Mouse (Mus musculus) heart, embryonic 14.5 days (tissue): ENCODE measurements around the gene E330034G19Rik. TPM values are rescaled to one million over a fixed set of nuclear protein-coding genes. Genes with fewer than 3 reads are reported as not detected.
A peak's percentile ranks its signal among the peaks of the same experiment; 100 is the strongest.

Experiments
- ATAC-seq: fragments of 200-750 bp; cut with Nextera tagmentation; 2 replicates; pipeline ENCODE4 v1.8.0; 2017; ENCODE audit warnings: low read depth, moderate TSS enrichment; ENCODE audit not compliant: insufficient number of reproducible peaks, insufficient read depth, low FRiP score
- H3K27ac ChIP-seq, 2 experiments: fragments of 200-500 bp in 1 of 2; fragments of 300-500 bp in 1 of 2; sonication (generic) in 1 of 2; replicated peaks in 1 of 2; 2 replicates each; pipeline ENCODE4 v1.5.1; 2012 to 2014; ENCODE audit warnings: low read depth in 2 of 2, low read length in 2 of 2, control low read depth in 1 of 2, mild to moderate bottlenecking in 1 of 2, mixed read lengths in 1 of 2; ENCODE audit not compliant: control insufficient read depth in 1 of 2, insufficient read depth in 1 of 2
- H3K27me3 ChIP-seq: fragments of 300-500 bp; sonication (generic); 2 replicates; pipeline ENCODE4 v1.6.1; 2014; ENCODE audit warnings: mild to moderate bottlenecking, low read length, control low read depth; ENCODE audit not compliant: control insufficient read depth, insufficient read depth
- H3K36me3 ChIP-seq: fragments of 300-500 bp; sonication (generic); 2 replicates; pipeline ENCODE4 v1.6.1; 2014; ENCODE audit warnings: mild to moderate bottlenecking, control low read depth, low read length, mixed read lengths; ENCODE audit not compliant: control insufficient read depth, insufficient read depth
- H3K4me1 ChIP-seq, 2 experiments: fragments of 200-500 bp in 1 of 2; fragments of 300-500 bp in 1 of 2; sonication (generic) in 1 of 2; 2 replicates each; pipeline ENCODE4 v1.6.1; 2012 to 2014; ENCODE audit warnings: low read length in 2 of 2, control low read depth in 1 of 2, mixed read lengths in 1 of 2; ENCODE audit not compliant: control insufficient read depth in 2 of 2, insufficient read depth in 2 of 2
- H3K4me2 ChIP-seq: fragments of 300-500 bp; sonication (generic); 2 replicates; pipeline ENCODE4 v1.6.1; 2014; ENCODE audit warnings: mild to moderate bottlenecking, low read length
- H3K4me3 ChIP-seq, 2 experiments: fragments of 200-500 bp in 1 of 2; fragments of 300-500 bp in 1 of 2; sonication (generic) in 1 of 2; 2 replicates each; pipeline ENCODE4 v1.5.1; 2012 to 2014; ENCODE audit warnings: low read length in 2 of 2, mild to moderate bottlenecking in 2 of 2, control low read depth in 1 of 2, low read depth in 1 of 2, moderate library complexity in 1 of 2; ENCODE audit not compliant: control insufficient read depth in 1 of 2, insufficient read depth in 1 of 2
- H3K9ac ChIP-seq: fragments of 300-500 bp; sonication (generic); 2 replicates; pipeline ENCODE4 v1.6.1; 2014; ENCODE audit warnings: mild to moderate bottlenecking, low read length
- H3K9me3 ChIP-seq: fragments of 300-500 bp; sonication (generic); 2 replicates; pipeline ENCODE4 v1.6.1; 2016; ENCODE audit warnings: low read length, control low read depth; ENCODE audit not compliant: control insufficient read depth
- WGBS: fragments of 180-500 bp; shearing (Covaris S2); extraction: QIAGEN DNeasy Blood & Tissue Kit; methylation state at CpG from one replicate; pipeline ENCODE4 v1.1.7; 2014; 5-methylcytosine and 5-hydroxymethylcytosine counted together
- polyA plus RNA-seq: library from polyadenylated mRNA; unstranded; fragments of >200 nt; fragmentation: Nextera tagmentation; extraction: Ambion mirVana; gene quantifications from 2 replicates; pipeline ENCODE4 v1.2.1, GENCODE M21; 2014

E330034G19Rik gene
- not detected in 2 replicates for polyA plus RNA-seq

- Histone ChIP-seq H3K4me2 (no peak within 1 kb of the TSS), H3K27ac (no peak within 1 kb of the TSS), H3K36me3 (no peaks in the 10 kb centered on the region), H3K4me1 (peaks cover 0 to 3% of the 10 kb centered on the region in 2 experiments; a peak in 1 of 4 replicates), H3K27me3 (no peaks in the 10 kb centered on the region), H3K4me3 (no peak within 1 kb of the TSS), H3K9ac (no peak within 1 kb of the TSS), H3K9me3 (no peaks in the 10 kb centered on the region)
- ATAC-seq, result no peak
- WGBS, result 41% methylated on average over 3 of the region's 3 CpGs
Measured at GRCm38 (mm10) chr14:24292914-24293313, at the start of gene E330034G19Rik. Gene E330034G19Rik (plus strand): TSS chr14:24293214.

GRCm38 (mm10) chr14:24244330-24245176, 48.5 kb upstream of the E330034G19Rik start:
- Histone ChIP-seq H3K9me3 (no peaks in the 10 kb centered on the region), H3K27ac (peak overlapping the region; percentile 71 to 93; a peak in 3 of 4 replicates), H3K36me3 (peaks cover 13% of the 10 kb centered on the region; the same call in 1 of the 2 replicates), H3K4me2 (peak overlapping the region; percentile 98), H3K4me3 (peak overlapping the region; percentile 61 to 89), H3K9ac (peak overlapping the region; percentile 93), H3K27me3 (no peaks in the 10 kb centered on the region), H3K4me1 (peaks cover 5 to 7% of the 10 kb centered on the region in 2 experiments)
- WGBS, result under 1% methylated on average over 40 of the region's 40 CpGs
- ATAC-seq, result peak; percentile 37; the same call in 1 of the 2 replicates

- peak within 1 kb of the TSS; percentile 93 for H3K9ac ChIP-seq
- H3K36me3 ChIP-seq, result peaks cover 13% of the 10 kb centered on the region; the same call in 1 of the 2 replicates
- peak within 1 kb of the TSS; percentile 71 to 93 for H3K27ac ChIP-seq
- ATAC-seq, result peak; percentile 74
- peak within 1 kb of the TSS; percentile 98 for H3K4me2 ChIP-seq
- H3K4me1 ChIP-seq, result peaks cover 5 to 6% of the 10 kb centered on the region in 2 experiments; a peak in 3 of 4 replicates
- WGBS, result 2% methylated on average over 78 of the region's 98 CpGs
- no peaks in the 10 kb centered on the region for H3K27me3 ChIP-seq
- H3K9me3 ChIP-seq, result no peaks in the 10 kb centered on the region
- H3K4me3 ChIP-seq, result peak within 1 kb of the TSS; percentile 61 to 89
Measured at GRCm38 (mm10) chr14:24245177-24246081, 47.6 kb upstream of the E330034G19Rik start, which contains the start of gene Dlg5. Gene Dlg5 (minus strand): TSS chr14:24245920.

GRCm38 (mm10) chr14:24249926-24250325, 43.1 kb upstream of the E330034G19Rik start:
- ATAC-seq, result no peak
- Histone ChIP-seq H3K4me1 (peaks cover 19 to 23% of the 10 kb centered on the region in 2 experiments), H3K9me3 (no peaks in the 10 kb centered on the region), H3K4me3 (no peak overlapping the region), H3K9ac (no peak overlapping the region), H3K36me3 (no peaks in the 10 kb centered on the region), H3K4me2 (no peak overlapping the region), H3K27ac (no peak overlapping the region), H3K27me3 (no peaks in the 10 kb centered on the region)
- WGBS, result 50% methylated on average over 2 of the region's 2 CpGs

GRCm38 (mm10) chr14:24251326-24251725, 41.7 kb upstream of the E330034G19Rik start:
- Histone ChIP-seq H3K4me2 (no peak overlapping the region), H3K4me3 (no peak overlapping the region), H3K36me3 (no peaks in the 10 kb centered on the region), H3K9me3 (no peaks in the 10 kb centered on the region), H3K27me3 (no peaks in the 10 kb centered on the region), H3K9ac (no peak overlapping the region), H3K4me1 (peaks cover 16 to 18% of the 10 kb centered on the region in 2 experiments), H3K27ac (no peak overlapping the region)
- WGBS, result 61% methylated on average over 1 of the region's 1 CpGs
- ATAC-seq, result no peak

- peak overlapping the region; percentile 46 for H3K4me2 ChIP-seq
- H3K27ac ChIP-seq, result peak overlapping the region; percentile 79 to 83
- no peaks in the 10 kb centered on the region for H3K36me3 ChIP-seq
- no peak overlapping the region for H3K4me3 ChIP-seq
- peaks cover 16 to 18% of the 10 kb centered on the region in 2 experiments for H3K4me1 ChIP-seq
- H3K27me3 ChIP-seq, result no peaks in the 10 kb centered on the region
- H3K9me3 ChIP-seq, result no peaks in the 10 kb centered on the region
- peak overlapping the region; percentile 21; the same call in 1 of the 2 replicates for H3K9ac ChIP-seq
- peak; percentile 85 for ATAC-seq
- 3% methylated on average over 8 of the region's 8 CpGs for WGBS
Measured at GRCm38 (mm10) chr14:24253611-24254202, 39.3 kb upstream of the E330034G19Rik start.

- no peak for ATAC-seq
Measured at GRCm38 (mm10) chr14:24255956-24256355, 37.1 kb upstream of the E330034G19Rik start.

More at GRCm38 (mm10) chr14:24255956-24256355, 37.1 kb upstream of the E330034G19Rik start:
- no peak overlapping the region for H3K27ac ChIP-seq
- 80% methylated on average over 2 of the region's 2 CpGs for WGBS
- no peak overlapping the region for H3K4me2 ChIP-seq
- H3K4me3 ChIP-seq, result no peak overlapping the region
- H3K9ac ChIP-seq, result no peak overlapping the region
- H3K9me3 ChIP-seq, result no peaks in the 10 kb centered on the region
- no peaks in the 10 kb centered on the region for H3K27me3 ChIP-seq
- no peaks in the 10 kb centered on the region for H3K36me3 ChIP-seq
- peaks cover 13 to 18% of the 10 kb centered on the region in 2 experiments for H3K4me1 ChIP-seq
